Mouse (Mus musculus): ENCODE data around the gene Ank3. TPM values are rescaled to one million over a fixed set of nuclear protein-coding genes. Genes with fewer than 3 reads are reported as not detected.

Gene Ank3
- polyA plus RNA-seq, 1 experiment from 2014 or later = 30.6 TPM

DNA sequence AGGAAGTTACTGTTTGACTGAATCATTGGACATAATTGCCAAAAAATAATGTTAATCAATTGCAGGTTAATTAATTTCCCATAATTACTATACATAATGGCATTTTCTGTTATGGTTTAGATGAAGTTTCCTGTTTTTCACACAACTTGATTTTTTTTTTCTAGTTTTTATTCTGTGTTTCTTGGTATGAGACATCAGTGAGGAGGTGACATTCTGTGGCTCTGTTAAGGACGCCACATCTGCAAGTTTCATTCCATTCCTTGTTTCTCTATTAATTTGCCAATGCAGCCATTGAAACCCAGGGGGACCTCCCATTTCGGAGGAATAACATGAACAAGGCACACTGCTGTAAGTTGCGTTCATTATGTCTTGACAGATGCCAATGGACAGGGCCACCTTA is 143.9 kb downstream of the Ank3 start:
- Histone ChIP-seq H3K4me2 (no peak overlapping the region), H3K9me3 (replicated peaks) (no peaks in the 10 kb centered on the region), H3K36me3 (no peaks in the 10 kb centered on the region), H3K27me3 (no peaks in the 10 kb centered on the region), H3K9ac (no peak overlapping the region), H3K4me1 (replicated peaks) (peaks cover 9% of the 10 kb centered on the region; the same call in 1 of the 2 replicates), H3K27ac (no peak overlapping the region), H3K4me3 (no peak overlapping the region)
- ATAC-seq (replicated peaks; ENCODE audit: insufficient number of reproducible peaks, insufficient read depth, low FRiP score, low read depth) = no peak
- 90% methylated on average over 3 of the region's 3 CpGs for WGBS

DNA sequence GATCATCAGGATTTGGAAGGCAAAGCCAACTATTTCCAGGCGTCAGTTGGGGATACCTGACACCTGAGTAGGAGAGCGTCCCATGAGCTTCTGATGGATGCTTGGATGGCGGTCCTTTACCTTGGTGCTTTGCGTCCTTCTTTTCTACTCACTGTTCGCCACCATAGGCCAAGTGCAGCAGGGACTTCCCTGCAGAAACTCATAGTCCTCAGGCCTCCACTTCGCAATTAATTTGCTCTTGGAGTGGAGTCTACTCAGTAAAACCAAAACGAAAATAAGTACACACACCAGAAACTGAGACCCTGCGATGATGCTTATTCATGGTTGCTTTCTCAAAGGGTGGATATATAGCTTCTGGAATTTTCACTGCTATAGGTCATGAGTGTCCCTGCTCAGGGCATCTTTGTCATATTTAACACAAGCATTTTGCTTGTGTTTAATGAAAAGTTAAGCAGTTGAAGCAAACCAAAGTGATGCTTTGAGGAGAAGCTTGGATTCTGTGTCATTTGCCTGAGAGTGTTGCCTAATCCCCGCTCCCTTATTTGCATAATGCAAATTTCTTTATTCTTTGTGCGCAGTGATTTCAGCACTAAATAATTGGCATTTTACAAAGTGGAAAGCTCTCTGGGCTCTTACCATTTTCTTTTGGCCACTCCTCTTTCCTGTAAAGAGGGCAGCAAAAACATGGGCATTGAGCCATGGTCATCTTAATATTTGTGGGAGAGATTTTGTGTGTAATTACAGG is 145.5 kb downstream of the Ank3 start:
- Histone ChIP-seq H3K4me1 (replicated peaks) (peaks cover 9% of the 10 kb centered on the region; the same call in 1 of the 2 replicates), H3K27me3 (no peaks in the 10 kb centered on the region), H3K36me3 (no peaks in the 10 kb centered on the region), H3K9ac (no peak overlapping the region), H3K27ac (no peak overlapping the region), H3K4me3 (no peak overlapping the region), H3K9me3 (replicated peaks) (no peaks in the 10 kb centered on the region), H3K4me2 (no peak overlapping the region)
- no peak for ATAC-seq (replicated peaks; ENCODE audit: insufficient number of reproducible peaks, insufficient read depth, low FRiP score, low read depth)
- 94% methylated on average over 10 of the region's 10 CpGs for WGBS

DNA sequence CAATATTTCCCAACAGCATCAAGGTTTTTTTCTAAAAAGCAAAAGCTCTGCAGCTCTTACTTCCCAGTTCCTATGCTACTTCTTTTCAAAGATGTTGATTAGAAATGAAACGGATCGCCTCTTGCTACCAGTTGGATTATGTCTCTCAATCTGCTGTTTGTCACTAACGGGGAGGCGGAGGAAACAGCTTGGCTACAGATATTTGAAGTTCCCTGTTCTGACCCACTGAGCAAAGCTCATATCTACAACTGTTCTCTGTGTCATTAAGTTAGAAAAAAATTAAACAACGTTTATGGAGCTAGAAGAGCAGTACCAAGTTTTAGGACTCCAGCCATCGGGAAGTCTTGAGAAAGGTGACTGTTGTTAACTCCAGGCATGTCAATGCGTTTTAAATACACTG is 146.1 kb downstream of the Ank3 start:
- no peak for ATAC-seq (replicated peaks; ENCODE audit: insufficient number of reproducible peaks, insufficient read depth, low FRiP score, low read depth)
- no peaks in the 10 kb centered on the region for H3K27me3 ChIP-seq
- H3K4me1 ChIP-seq (replicated peaks) = peaks cover 9% of the 10 kb centered on the region; the same call in 1 of the 2 replicates
- WGBS = 70% methylated on average over 7 of the region's 7 CpGs
- H3K9me3 ChIP-seq (replicated peaks) = no peaks in the 10 kb centered on the region
- H3K4me2 ChIP-seq = no peak overlapping the region
- H3K27ac ChIP-seq = no peak overlapping the region
- H3K36me3 ChIP-seq = no peaks in the 10 kb centered on the region
- H3K9ac ChIP-seq = no peak overlapping the region
- H3K4me3 ChIP-seq = no peak overlapping the region

DNA sequence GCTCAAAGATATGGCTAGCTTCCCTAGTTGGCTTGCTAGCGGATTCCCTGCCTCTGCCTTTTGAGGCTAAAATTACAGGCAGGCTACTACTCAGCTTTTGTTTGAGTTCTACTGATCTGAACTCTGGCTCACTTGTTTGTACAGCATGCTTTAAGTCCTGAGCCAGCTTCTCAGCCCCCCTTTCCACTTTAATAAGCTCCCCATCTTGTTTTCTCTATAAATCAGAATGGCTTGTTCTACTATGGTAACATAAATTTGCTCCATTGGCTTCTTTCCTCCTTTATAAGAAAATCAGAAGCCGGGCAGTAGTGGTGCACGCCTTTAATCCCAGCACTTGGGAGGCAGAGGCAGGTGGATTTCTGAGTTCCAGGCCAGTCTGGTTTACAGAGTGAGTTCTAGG is 147.4 kb downstream of the Ank3 start:
- Histone ChIP-seq H3K9ac (no peak overlapping the region), H3K4me2 (no peak overlapping the region)
- no peak for ATAC-seq (replicated peaks; ENCODE audit: insufficient number of reproducible peaks, insufficient read depth, low FRiP score, low read depth)

DNA sequence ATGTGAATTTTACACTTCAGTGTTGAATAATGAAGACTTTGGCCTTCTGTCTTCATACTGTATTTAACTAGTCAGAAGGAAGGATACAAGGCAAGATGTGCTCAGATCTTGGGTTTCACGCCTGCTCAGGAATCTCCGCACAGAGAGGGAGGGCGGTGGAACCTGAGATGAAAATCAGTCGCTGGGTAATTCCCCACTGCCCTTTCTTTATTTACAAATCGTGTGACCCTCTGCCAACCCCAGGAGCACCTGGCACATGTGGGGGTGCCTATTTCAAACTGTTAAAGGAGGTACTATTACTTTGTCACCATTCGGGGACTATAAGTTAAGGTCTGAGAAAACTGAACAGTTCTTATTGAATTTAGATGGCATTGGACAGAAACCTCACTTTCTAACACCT is 148.1 kb downstream of the Ank3 start:
- H3K4me3 ChIP-seq = no peak overlapping the region
- no peaks in the 10 kb centered on the region for H3K9me3 ChIP-seq (replicated peaks)
- H3K4me2 ChIP-seq = no peak overlapping the region
- no peak for ATAC-seq (replicated peaks; ENCODE audit: insufficient number of reproducible peaks, insufficient read depth, low FRiP score, low read depth)
- peaks cover 12% of the 10 kb centered on the region for H3K4me1 ChIP-seq (replicated peaks)
- no peak overlapping the region for H3K27ac ChIP-seq
- no peak overlapping the region for H3K9ac ChIP-seq
- no peaks in the 10 kb centered on the region for H3K27me3 ChIP-seq
- H3K36me3 ChIP-seq = no peaks in the 10 kb centered on the region
- 80% methylated on average over 6 of the region's 6 CpGs for WGBS

More for the DNA sequence above, 147.4 kb downstream of the Ank3 start:
- H3K4me3 ChIP-seq = no peak overlapping the region
- no peaks in the 10 kb centered on the region for H3K9me3 ChIP-seq (replicated peaks)
- peaks cover 15% of the 10 kb centered on the region for H3K4me1 ChIP-seq (replicated peaks)
- no peak overlapping the region for H3K27ac ChIP-seq
- no peaks in the 10 kb centered on the region for H3K36me3 ChIP-seq
- H3K27me3 ChIP-seq = no peaks in the 10 kb centered on the region
- 93% methylated on average over 3 of the region's 3 CpGs for WGBS

DNA sequence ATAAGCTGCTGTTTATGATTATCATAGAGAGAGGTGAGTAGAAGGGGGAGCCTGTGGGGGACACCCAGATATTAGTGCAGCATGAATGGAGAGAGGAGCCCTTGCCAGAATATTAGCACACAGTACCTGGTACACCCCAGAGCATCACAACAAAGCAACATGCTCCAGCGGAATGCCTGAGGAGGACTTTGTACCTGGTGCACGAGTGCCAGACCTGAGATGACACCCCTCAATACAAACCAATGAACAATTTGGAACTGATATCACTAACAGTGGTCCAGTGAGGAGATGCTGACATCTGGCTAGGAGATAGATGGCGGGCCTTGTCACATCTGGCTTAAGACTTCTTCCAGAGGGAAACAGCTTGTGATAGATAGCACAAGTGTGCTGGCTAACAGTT is 150.2 kb downstream of the Ank3 start:
- Histone ChIP-seq H3K9me3 (replicated peaks) (no peaks in the 10 kb centered on the region), H3K4me3 (no peak overlapping the region), H3K4me2 (no peak overlapping the region), H3K27me3 (no peaks in the 10 kb centered on the region), H3K9ac (no peak overlapping the region), H3K36me3 (no peaks in the 10 kb centered on the region), H3K4me1 (replicated peaks) (peaks cover 12% of the 10 kb centered on the region), H3K27ac (no peak overlapping the region)
- WGBS = 71% methylated on average over 3 of the region's 3 CpGs
- ATAC-seq (replicated peaks; ENCODE audit: insufficient number of reproducible peaks, insufficient read depth, low FRiP score, low read depth) = no peak

DNA sequence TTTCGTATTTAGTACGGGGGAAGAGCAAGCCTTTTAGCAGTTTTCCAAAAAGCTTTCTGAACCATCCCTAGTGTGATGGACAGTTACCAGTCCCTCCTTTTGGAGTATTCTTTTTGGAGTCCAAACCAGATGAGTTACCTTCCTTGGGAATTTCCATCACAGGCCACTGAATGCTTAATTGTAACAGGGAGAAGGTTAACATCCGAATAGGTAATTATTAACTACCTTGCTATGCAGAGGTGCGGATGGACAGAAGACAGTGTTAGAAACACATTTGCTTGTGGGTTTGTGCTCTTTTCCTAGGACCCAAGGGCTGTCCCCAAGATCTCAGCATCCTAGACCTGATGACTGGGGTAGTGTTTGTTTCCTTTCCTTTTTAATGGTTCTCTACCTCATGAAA is 150.6 kb downstream of the Ank3 start:
- H3K4me1 ChIP-seq (replicated peaks) = peaks cover 11% of the 10 kb centered on the region
- WGBS = 89% methylated on average over 4 of the region's 4 CpGs

DNA sequence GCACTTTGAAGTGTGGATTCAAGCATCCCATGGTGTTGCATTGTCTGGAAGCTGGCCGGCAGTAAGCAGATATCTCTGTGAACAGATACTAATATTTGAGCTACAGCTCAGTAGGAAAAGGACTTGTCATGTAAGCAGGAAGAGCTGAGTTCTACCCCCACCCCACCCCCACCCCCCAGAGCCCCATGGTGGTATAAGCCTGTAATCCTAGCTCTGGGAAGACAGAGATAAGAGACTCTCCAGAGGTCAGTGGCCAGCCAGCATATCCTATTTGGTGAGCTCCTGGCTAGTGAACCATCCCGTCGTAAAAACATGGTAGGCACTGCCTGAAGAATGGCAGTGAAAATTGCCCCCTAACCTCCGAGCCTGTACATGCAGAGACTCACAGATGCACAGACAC is 152.3 kb downstream of the Ank3 start:
- WGBS = 33% methylated on average over 4 of the region's 4 CpGs
- H3K4me2 ChIP-seq = no peak overlapping the region
- no peaks in the 10 kb centered on the region for H3K9me3 ChIP-seq (replicated peaks)
- ATAC-seq (replicated peaks; ENCODE audit: insufficient number of reproducible peaks, insufficient read depth, low FRiP score, low read depth) = no peak
- H3K4me1 ChIP-seq (replicated peaks) = peaks cover 10% of the 10 kb centered on the region
- H3K27me3 ChIP-seq = no peaks in the 10 kb centered on the region
- no peak overlapping the region for H3K9ac ChIP-seq
- no peak overlapping the region for H3K4me3 ChIP-seq
- 0 out of 2 replicates have a peak overlapping the region, but pooled peaks have one; percentile 7 for H3K27ac ChIP-seq
- H3K36me3 ChIP-seq = no peaks in the 10 kb centered on the region

More for the DNA sequence above, 150.6 kb downstream of the Ank3 start:
- Histone ChIP-seq H3K9ac (no peak overlapping the region), H3K9me3 (replicated peaks) (no peaks in the 10 kb centered on the region), H3K36me3 (no peaks in the 10 kb centered on the region), H3K27me3 (no peaks in the 10 kb centered on the region), H3K4me3 (no peak overlapping the region), H3K27ac (no peak overlapping the region), H3K4me2 (no peak overlapping the region)
- ATAC-seq (replicated peaks; ENCODE audit: insufficient number of reproducible peaks, insufficient read depth, low FRiP score, low read depth) = no peak

DNA sequence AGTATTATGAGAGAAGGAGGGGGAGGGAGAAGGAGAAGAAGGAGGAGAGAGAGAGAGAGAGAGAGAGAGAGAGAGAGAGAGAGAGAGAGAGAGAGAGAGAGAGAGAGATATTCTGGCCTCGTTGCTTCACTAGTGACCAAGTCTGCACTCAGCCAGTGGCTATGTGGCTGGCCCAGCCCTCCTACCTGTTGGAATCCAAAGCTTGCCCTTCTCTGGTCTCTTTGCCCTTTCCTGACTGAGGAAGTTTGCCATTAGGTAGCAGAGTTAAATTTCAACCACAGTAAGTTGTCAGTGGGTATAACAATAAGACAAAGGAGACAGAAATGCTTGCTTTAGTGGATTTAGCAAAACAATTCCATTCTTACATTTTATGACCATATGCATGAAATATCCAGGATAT is 154.5 kb downstream of the Ank3 start:
- no peaks in the 10 kb centered on the region for H3K36me3 ChIP-seq
- no peaks in the 10 kb centered on the region for H3K9me3 ChIP-seq (replicated peaks)
- peaks cover 10% of the 10 kb centered on the region for H3K4me1 ChIP-seq (replicated peaks)
- no peak overlapping the region for H3K9ac ChIP-seq
- 43% methylated on average over 1 of the region's 1 CpGs for WGBS
- H3K4me2 ChIP-seq = no peak overlapping the region
- H3K27me3 ChIP-seq = no peaks in the 10 kb centered on the region
- H3K27ac ChIP-seq = no peak overlapping the region
- no peak for ATAC-seq (replicated peaks; ENCODE audit: insufficient number of reproducible peaks, insufficient read depth, low FRiP score, low read depth)
- H3K4me3 ChIP-seq = no peak overlapping the region

DNA sequence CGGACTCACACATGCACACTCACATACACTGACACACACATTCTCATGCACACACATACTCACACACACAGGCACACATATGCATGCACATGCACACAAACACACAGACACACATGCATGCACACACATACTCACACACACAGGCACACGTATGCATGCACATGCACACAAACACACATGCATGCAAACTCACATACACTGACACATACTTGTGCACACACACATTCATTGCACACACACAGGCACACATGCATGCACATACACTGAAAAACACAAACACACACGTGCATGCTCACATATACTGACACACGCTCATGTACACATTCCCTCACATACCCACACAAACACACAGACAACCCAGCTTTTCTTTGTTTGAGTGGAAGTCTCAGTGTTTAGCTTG is 157.0 kb downstream of the Ank3 start:
- H3K4me3 ChIP-seq = no peak overlapping the region
- 92% methylated on average over 4 of the region's 4 CpGs for WGBS
- no peak overlapping the region for H3K27ac ChIP-seq
- no peak for ATAC-seq (replicated peaks; ENCODE audit: insufficient number of reproducible peaks, insufficient read depth, low FRiP score, low read depth)
- H3K4me2 ChIP-seq = no peak overlapping the region
- no peaks in the 10 kb centered on the region for H3K9me3 ChIP-seq (replicated peaks)
- peaks cover 7% of the 10 kb centered on the region for H3K4me1 ChIP-seq (replicated peaks)
- no peaks in the 10 kb centered on the region for H3K27me3 ChIP-seq
- H3K9ac ChIP-seq = no peak overlapping the region
- H3K36me3 ChIP-seq = no peaks in the 10 kb centered on the region

DNA sequence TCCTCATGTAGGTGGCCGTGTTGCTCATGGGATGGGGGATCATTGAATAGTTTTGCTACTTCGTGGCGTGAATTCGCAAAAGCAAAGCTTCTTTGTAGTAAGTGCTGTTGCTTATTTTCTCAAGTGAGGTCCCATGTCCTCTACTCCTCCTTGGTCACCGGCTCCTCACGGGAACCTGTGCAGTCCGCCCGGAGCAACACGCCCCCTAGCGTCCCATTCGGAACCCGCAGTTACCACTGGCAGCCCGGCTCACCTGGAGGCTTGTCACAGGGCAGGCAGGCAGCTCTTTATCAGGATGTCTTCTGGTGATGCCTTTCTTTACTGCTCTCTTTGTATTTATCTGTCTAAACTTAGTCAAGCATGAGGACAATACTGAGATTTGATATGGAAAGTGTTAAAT is 157.7 kb downstream of the Ank3 start:
- no peak overlapping the region for H3K9ac ChIP-seq
- H3K36me3 ChIP-seq = no peaks in the 10 kb centered on the region
- no peak overlapping the region for H3K4me3 ChIP-seq
- WGBS = 15% methylated on average over 13 of the region's 13 CpGs
- no peaks in the 10 kb centered on the region for H3K27me3 ChIP-seq
- no peaks in the 10 kb centered on the region for H3K9me3 ChIP-seq (replicated peaks)
- ATAC-seq (replicated peaks; ENCODE audit: insufficient number of reproducible peaks, insufficient read depth, low FRiP score, low read depth) = no peak
- 0 out of 2 replicates have a peak, but pooled peaks cover 2% of the 10 kb centered on the region for H3K4me1 ChIP-seq (replicated peaks)
- H3K27ac ChIP-seq = no peak overlapping the region
- H3K4me2 ChIP-seq = no peak overlapping the region

DNA sequence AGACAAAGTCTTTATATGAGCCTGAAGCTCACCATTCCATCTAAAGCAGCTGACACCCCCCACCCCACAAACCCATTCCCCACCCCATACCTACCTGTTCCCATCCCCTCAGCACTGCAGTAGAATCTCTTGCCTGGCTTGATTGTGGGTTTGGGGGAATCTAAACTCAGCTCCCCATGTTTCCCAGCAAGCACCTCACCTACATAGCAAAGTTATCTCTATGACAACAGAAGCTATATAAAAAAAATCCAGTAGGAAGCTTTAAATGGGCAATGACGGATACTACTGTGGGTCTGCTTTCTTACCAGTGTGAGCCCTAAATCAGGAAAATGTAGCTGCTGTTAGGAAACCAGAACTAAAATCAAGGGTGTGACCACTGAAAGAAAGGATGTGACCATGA is 161.7 kb downstream of the Ank3 start:
- H3K27me3 ChIP-seq = no peaks in the 10 kb centered on the region
- 75% methylated on average over 1 of the region's 1 CpGs for WGBS
- no peak for ATAC-seq (replicated peaks; ENCODE audit: insufficient number of reproducible peaks, insufficient read depth, low FRiP score, low read depth)

More for the DNA sequence above, 161.7 kb downstream of the Ank3 start:
- Histone ChIP-seq H3K4me2 (no peak overlapping the region), H3K36me3 (no peaks in the 10 kb centered on the region), H3K9ac (no peak overlapping the region), H3K4me3 (no peak overlapping the region), H3K9me3 (replicated peaks) (no peaks in the 10 kb centered on the region), H3K27ac (no peak overlapping the region), H3K4me1 (replicated peaks) (peaks cover 18% of the 10 kb centered on the region)

Measured in heart, embryonic 15.5 days (tissue).